Mouse (Mus musculus) G1E-ER4 (cell line): ENCODE results near the gene Spop. TPM values are rescaled to one million over a fixed set of nuclear protein-coding genes. Genes with fewer than 3 reads are reported as not detected.

ENCODE experiments used
- GATA1 ChIP-seq: IDR thresholded peaks from one replicate; pipeline ENCODE4 v1.8.0; 2012; ENCODE audit warnings: low read length, inconsistent platforms
- polyA plus RNA-seq: library from polyadenylated mRNA; stranded (reverse); fragments of >175 nt; gene quantifications from 2 replicates; pipeline ENCODE4 v1.2.3, GENCODE M21; 2012

Gene Spop
- 22.5 and 40.0 TPM in 2 replicates for polyA plus RNA-seq

DNA sequence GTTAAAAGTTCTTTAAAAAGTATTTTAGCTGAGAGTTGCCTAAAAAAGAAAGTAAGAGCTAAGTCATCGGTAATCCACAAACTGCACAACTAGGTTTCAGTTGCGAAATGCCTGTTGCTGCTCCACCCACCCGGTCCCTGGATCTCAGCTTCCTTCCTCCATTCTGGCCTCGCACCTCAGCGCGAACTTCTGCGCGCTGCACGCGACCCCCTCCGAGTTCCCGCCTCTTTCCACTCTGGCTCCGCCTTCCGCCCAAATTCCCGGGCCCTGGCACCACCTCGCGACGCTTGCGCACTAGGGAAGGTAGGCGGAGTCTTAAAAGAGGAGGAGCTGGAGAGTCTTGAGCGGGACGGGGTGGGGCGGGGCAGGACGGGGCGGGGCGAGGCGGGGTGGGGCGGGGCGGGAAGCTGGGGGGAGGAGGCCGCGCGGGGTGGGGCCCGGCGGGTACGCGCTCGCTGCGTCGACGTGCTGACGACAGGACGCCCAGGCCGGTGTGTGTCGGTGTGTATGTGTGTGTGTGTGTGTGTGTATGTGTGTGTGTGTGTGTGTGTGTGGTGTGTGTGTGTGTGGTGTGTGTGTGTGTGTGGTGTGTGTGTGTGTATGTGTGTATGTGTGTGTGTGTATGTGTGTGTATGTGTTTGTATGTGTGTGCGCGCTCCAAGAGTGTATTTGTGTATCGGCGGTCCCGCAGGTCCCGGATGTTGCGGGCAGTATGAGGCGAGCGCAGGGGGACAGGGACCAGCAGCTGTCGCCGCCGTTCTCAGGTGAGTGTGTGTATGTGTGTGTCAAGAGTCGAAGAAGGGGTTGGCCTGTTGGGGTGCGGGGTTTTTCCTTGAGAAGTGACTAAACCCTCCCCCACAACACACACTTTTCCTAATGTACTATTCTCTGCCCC is at the start of gene Spop:
Gene Spop (plus strand): TSS at position 440 of the 895 bp plus-strand sequence.
- no peak for TF ChIP-seq GATA1

DNA sequence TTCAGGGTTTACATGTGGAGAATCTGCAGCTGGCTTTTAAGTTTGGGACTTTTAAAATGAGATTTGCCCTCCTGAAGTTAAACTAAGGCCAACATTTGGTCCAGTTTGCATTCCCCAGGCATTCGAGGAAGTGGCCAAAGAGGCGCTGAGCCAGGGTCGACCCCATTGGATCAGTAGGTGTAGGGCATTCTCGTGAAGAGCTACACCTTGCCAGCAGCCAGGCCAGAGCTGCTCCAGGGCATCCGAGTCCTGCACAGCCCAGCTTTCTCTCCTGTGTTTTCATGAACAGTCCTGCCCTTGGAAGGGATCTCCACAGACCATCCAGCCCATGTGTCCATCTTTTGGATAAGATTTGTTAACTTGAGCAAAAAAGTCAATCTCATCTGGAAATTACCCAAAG is 49.5 kb upstream of the Spop start:
- no peak for TF ChIP-seq GATA1

DNA sequence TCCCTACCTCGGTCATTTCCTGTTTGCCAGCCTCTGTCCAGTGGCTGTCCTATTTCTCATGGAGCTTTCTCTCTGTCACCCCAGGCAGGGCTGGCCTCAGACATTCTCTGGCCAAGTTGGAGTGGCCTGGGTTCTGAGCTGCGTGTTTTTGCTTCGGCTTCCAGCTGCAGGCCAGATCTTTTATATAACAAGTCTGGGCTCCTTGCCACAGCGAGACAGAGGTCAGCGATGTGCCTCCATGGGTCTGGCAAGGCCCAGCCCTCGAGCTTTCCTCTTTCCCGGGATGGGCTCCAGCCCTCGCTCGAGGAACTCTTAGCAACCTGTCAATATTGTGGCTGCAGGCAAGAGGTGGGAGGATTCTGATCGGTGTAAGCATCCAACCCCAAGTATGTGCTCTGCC is 48.3 kb upstream of the Spop start:
- no peak for TF ChIP-seq GATA1

DNA sequence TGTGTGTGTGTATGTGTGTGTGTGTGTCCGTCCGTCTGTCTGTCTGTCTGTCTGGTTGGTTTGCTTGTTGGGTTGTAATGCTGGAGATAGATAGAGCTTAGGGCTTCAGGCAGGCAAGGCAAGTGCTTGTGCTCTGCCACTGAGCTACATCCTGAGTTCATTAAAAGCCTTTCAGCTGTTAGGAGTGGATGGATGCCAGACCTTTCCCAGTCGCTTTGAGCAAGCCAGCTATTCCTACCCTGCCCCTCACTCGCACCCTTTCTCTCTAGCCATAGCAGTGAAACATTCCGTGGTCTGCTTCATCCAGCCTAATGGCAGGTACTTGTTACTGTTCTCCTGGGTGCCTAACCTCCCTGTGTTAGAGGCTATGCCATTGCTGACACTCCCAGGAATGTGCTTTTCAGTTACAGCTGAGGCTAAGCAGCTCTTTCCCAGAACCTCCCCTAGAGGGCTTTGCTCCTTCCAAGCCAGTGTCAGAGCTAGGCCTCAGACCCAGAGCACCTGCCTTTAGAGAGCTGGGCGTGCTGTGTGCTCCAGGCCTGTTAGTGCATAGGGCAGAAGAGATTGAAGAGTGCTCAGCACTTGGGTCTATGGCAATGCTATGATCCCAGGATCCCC is 47.5 kb upstream of the Spop start:
- no peak for TF ChIP-seq GATA1

DNA sequence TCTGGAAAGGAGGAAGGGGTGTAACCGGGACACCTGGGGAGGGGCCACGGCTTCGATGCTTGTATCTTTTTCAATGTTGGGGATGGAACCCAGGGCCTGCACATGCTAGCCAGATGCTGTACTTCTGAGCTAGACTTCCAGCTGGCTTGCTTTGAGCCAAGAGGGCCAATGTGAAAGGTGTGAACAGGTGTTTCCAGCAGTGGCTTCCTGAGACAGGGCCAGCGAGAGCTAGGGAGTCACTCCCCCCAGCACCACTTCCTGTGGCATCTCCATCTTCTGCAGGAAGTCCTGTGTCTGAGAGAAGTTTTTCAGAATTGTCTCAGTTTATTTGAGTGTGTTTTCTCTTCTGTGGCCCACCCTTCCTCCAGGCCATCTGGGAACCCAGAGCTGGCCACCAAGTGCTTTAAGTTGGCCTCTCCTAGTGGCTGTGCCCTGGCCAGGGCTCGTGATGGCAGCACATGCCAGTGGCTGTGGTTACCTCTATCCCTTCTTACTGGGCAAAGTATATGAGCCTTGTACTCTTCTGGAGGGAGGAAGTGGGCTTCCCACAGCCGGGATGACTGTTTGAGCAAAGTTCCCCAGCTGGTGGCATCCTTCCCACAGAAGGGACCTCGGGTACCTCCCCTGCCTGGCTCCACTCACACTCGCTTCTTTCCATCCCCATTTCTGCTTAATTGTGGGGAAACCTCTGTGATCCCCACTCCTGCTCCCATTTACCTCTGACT is 46.7 kb upstream of the Spop start:
- TF ChIP-seq GATA1: no peak

DNA sequence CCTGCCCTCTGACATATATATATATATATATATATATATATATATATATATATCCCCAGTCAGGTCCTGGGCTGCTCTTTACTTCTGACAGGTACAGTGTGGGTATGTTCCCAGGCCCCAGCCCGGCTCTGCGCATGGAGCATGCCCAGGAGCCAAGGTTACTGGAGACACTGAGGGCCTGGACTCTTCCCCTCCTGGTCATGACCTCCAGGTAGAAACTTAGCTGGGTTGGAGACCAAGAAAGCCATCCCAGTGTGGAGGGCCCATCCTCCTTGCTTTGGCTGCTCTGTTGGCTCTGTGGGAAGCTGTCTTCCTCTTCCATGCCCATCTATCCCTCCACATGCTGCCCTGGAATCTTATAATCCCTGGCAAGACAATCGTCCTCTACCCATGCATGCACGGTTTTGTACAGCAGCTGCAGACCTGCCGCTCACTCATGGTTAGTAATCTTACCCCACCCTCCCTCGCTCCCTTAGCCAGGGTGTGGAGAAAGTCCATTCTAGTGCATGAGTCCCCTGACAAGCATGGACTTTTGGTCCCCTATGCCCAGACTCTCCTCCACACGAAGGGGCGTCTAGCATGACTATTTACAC is 45.6 kb upstream of the Spop start:
- no peak for TF ChIP-seq GATA1

DNA sequence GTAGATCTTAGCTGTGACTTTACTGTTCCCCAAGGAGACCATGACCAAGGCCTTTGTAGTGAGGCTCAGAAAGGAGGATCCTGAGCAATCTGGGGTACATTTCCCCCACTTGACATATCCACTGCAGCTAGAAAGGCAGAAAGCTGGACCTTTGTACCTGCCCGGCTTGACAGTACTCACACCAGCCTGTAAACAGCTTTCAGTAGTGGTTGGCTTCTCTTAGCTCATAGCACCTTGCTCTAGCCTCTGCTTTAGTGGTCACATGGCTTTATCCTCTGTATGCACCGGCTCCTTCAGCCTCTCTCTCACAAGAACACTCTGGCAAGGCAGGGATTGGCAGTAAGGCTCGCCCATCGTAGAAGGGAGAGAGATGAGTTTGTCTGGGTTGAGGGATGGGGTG is 45.0 kb upstream of the Spop start:
- TF ChIP-seq GATA1: no peak

DNA sequence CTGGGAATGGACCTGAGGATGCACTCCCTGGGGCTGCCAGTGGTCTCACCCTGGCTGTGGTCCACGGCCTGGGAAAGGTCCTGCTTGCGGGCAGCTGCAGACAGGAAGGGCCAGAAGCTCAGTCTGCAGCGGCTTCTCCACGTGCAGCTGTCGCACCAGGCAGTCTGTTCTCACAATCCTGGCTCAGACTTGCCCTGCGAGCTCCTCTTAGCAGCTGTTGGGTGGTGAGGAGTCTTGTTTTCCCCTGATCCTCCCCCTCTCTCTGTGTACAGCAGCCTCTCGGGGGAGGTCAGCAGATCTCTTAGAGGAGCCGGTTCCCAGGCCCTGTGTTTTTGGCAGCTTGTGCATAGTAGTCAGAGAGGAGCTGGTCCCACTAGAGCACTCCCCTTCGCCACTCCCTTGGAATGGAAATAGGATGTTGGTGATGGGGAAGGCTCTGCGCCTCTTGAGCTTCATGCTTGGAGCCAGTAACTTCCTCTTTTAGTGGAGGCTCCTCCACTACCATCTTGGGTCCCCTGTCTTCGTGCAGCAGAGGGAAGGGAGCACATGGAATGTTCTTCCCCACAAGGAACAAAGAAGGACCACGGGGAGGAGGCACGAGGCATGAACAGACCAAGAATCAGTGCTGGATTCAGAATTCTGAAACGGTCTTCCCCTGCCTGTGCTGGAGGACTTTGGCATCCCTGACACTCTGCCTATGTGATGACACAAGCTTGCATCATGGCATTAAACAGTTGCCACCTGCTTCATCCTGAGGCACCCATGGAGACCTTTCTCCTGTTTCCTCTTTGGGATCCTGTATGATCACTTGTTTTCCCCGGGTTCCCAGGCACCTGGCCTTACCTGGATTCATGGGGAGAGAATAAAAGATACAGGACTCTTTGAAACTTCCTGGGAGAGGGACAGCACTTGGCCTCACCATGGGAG is 43.7 kb upstream of the Spop start:
- no peak for TF ChIP-seq GATA1

DNA sequence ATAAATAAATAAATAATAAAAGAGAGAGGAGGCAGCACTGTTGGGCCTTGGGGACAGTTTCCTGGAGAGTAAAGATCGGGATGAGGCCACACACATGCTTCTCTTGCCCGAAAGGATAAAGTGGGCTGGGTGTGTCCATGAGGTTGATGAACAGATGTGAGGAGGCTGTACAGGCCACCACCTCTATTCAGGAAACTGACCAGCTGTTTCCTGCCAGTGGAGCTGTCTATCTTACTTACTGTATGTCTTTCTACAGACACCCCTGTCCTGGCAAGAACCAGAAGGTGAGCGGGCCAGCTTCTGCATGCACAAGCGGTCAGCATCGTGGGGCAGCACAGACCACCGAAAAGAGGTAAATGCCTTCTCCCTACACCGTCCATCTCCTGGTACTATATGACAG is 42.7 kb upstream of the Spop start:
- no peak for TF ChIP-seq GATA1

DNA sequence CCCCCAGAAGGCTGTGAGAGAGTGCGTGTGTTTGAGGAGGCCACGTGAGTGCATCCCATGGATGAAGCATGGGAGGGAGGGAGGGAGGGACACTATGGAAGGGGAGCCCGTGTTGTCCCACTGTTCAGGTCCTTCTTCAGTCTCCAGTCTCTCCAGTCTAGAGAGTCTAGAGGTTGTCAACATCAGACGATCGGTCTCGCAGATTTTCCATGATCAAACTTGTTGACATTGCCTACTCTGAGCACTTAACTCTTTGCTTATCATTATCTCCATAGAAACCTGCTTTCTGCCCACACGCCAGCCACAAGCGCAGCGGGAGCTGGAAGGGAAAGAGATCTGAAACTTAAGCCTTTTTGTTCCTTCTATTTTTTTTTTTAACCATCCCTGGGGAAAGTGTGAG is 35.0 kb upstream of the Spop start:
- TF ChIP-seq GATA1: no peak

DNA sequence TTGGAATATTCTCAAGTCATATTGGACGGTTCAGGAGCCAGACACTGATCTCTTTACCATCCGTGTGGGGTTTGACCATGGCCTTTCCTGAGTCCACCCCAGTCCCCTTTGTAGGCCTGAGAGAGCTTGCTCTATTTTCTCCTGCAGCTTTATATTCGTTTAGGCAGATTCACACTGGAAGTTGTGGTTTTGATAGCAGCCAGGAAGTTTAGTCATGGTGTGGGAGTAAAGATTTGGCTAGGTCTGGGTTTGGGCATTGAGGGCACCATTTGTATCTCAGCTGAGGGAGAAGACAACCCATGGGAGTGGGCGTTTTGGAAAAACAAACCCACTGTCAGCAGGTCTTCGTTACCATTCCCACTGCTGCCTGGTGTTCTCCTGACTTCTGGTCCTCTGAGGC is 34.3 kb upstream of the Spop start:
- TF ChIP-seq GATA1: no peak

DNA sequence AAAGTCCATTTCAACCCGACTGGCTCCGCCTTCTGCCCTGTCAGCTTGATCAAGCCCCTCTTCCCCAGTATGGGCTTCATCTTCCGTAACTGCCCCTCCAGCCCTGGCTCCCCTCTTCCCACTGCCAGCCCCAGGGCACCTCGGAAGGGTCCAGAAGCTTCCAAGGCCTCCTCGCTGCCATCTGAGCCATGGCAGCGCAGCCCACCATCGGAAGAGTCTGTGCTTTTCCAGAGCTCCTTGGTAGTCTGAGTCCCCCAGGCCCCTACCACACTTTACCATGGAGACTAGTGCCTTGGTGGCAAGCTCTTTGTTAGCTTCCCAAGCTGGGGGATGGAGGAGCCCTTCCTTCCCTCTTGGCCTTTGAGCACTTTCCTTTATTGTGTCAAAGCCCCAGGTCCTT is 33.2 kb upstream of the Spop start:
- TF ChIP-seq GATA1: no peak

DNA sequence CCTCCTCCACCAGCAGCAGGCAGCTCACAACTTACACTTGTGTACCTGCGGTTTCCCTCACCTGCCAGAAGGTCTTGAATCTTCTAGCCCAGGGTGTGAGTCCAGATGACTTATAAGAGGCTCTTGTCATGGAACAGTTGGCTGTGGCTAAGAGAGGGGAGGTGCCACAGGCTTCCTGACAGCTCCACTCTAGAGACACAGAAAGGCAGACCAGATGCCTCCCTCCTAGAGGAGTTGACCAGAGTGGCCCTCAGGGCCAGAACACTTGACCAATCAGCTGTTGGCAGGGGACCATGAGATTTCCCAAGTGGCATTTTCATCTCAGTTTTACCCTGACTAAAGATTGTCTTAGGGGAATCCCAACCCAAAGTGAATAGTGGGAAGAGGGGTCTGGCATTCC is 32.7 kb upstream of the Spop start:
- TF ChIP-seq GATA1: no peak

DNA sequence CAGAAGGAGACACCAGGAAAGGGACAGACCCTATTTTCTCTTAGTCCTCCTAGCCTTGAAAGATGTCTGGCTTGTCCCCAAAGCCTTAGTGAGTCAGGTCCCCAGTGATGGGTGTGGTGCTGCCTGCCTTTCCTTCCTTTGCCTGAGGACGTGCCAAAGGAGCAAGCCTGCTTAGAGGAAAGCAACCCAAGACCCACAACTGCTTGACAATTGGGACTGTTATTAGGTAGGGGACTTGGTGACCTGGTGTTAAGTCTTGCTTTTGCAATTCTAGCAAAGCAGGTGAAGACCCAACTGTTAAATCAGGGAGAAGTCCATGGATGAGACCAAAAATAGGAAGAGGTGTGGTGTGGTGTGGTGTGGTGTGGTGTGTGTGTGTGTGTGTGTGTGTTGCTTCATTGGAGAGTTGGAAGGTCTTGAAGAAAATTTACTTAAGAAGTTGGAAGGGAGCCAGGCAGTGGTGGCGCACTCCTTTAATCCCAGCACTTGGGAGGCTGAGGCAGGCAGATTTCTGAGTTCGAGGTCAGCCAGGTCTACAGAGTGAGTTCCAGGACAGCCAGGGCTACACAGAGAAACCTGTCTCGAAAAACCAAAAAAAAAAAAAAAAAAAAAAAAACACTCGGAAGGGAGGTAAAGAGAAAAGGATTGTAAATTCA is 30.4 kb upstream of the Spop start:
- no peak for TF ChIP-seq GATA1

DNA sequence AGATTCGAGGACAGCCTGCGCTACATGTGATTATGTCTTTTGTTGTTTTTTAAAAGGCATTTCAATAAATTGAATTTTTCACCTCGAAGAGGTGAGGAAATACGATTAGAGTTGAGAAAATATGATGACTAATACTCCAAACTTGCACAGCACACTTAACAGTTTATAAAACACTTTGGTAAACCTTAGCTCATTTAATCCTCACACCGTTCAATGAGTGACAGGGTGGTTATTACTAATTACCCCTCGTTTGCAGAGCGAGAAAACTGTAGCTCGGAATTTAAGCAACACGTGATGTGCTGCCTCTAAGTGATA is 29.9 kb upstream of the Spop start:
- TF ChIP-seq GATA1: no peak
